Mouse (Mus musculus) right cerebral cortex, adult 2 months (tissue): ENCODE measurements at regions not wholly inside any gene's neighbourhood (a gene's known extent, or its start where the extent isn't known, plus 50 kb on each side); places are given as distances from the start of the nearest gene placed in this dataset.

Source experiments
- DNase-seq, 2 experiments: peaks; one replicate each; pipeline ENCODE4 v3.0.0; 2021 to 2022; ENCODE audit warnings: low spot score in 2 of 2

DNA sequence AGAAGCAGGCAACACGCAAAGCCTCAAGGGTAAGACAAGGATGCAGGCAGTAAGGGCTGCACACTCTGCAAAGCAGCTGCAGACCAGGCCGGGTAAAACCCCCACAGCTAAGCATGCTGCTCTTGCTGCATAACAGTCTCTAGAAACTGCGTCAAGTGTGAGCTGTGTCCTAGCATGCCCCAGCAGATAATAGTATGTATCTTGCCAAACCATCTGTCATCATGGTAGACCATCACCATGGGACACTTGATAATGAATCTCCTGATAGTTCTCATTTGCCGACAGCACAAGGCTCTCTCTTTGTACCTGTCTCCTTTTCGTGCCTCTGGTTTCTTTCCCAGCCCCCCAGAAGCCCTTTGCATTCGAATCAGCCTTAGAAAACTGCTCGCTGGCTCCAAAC lies 52.5 kb upstream of the Ddx18 start:
- no peak for DNase-seq

GRCm38 (mm10) chr1:121618550-121618949 lies 50.8 kb upstream of the Ddx18 start:
- no peak for DNase-seq
